Mouse (Mus musculus): ENCODE data around the gene Cnnm1. TPM values are rescaled to one million over a fixed set of nuclear protein-coding genes. Genes with fewer than 3 reads are reported as not detected.

Gene Cnnm1
- polyA plus RNA-seq, 1 experiment from 2014 or later: 0.08 TPM

GRCm38 (mm10) chr19:43530921-43531320, 90.7 kb downstream of the Cnnm1 start:
- Histone ChIP-seq H3K4me3 (ENCODE audit: low read length) (no peak overlapping the region), H3K27me3 (ENCODE audit: control insufficient read depth, insufficient read depth, low read depth, low read length) (peaks cover 10% of the 10 kb centered on the region; the same call in 1 of the 2 replicates), H3K27ac (ENCODE audit: low read length) (no peak overlapping the region), H3K9ac (ENCODE audit: low read length) (no peak overlapping the region), H3K4me1 (replicated peaks; ENCODE audit: control insufficient read depth, insufficient read depth, low read length) (no peaks in the 10 kb centered on the region), H3K9me3 (ENCODE audit: control insufficient read depth, low read length) (no peaks in the 10 kb centered on the region), H3K36me3 (ENCODE audit: control insufficient read depth, insufficient read depth, low read length) (no peaks in the 10 kb centered on the region), H3K4me2 (ENCODE audit: low read depth, low read length) (no peak overlapping the region)
- WGBS: 19% methylated on average over 12 of the region's 12 CpGs
- no peak for ATAC-seq (ENCODE audit: low read depth)

DNA sequence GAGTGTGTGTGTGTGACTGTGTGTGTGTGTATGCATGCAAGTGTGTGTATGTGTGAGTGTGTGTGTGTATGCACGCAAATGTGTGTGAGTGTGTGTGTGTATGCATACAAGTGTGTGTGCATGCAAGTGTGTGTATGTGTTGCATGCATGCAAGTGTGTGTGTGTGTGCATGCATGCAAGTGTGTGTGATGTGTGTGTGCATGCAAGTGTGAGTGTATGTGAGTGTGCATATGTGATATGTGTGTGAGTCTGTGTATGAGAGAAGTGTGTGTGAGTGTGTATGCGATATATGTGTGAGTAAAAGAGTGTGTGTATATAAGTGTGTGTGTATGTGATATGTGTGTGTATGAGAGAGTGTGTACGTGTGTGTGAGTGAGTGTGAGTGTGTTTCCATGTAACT, 95.1 kb downstream of the Cnnm1 start:
- no peak overlapping the region for H3K9ac ChIP-seq (ENCODE audit: low read length)
- H3K27ac ChIP-seq (ENCODE audit: low read length): no peak overlapping the region
- no peak overlapping the region for H3K4me2 ChIP-seq (ENCODE audit: low read depth, low read length)
- no peaks in the 10 kb centered on the region for H3K36me3 ChIP-seq (ENCODE audit: control insufficient read depth, insufficient read depth, low read length)
- no peak for ATAC-seq (ENCODE audit: low read depth)
- H3K4me3 ChIP-seq (ENCODE audit: low read length): no peak overlapping the region
- H3K9me3 ChIP-seq (ENCODE audit: control insufficient read depth, low read length): no peaks in the 10 kb centered on the region
- peaks cover 8% of the 10 kb centered on the region; the same call in 1 of the 2 replicates for H3K27me3 ChIP-seq (ENCODE audit: control insufficient read depth, insufficient read depth, low read depth, low read length)
- WGBS: 89% methylated on average over 3 of the region's 3 CpGs
- H3K4me1 ChIP-seq (replicated peaks; ENCODE audit: control insufficient read depth, insufficient read depth, low read length): no peaks in the 10 kb centered on the region

DNA sequence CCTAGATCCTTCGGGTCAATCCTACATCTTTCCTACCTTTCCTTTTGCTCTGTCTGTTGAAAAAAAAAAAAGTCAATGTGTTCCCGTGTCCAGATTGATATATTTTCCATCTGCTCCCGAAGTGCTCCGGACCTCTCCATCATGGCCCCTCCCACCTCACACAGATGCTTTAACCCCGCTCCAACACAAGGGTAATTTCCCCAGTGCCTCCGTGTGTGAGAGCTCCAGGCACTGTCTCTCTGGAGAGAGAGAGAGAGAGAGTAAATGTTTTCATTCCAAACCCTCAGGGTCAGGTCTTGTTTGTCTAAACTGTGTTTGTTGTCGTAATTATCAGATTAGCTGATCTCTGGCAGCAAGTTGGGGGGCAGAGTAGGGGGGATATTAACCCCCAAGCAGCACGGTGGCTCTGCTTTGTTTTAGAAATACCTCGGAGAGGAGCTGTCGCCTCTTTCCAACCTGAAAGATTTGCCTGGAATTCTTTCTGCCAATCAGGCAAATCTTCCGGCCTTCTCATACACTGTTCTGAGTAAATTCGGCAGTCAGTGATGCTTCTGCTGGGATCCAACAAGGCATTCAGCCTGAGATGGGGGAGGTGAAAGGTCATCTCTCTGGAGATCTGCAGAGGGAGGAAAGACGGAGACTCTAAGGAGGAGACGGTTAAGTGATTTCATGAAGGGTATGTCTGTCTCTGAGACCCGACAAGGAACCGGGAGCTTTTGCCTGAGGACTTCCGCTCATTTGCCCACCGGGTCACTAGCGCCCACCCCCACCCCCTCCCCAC, 106.3 kb downstream of the Cnnm1 start:
- Histone ChIP-seq H3K4me1 (replicated peaks; ENCODE audit: control insufficient read depth, insufficient read depth, low read length) (peaks cover 3% of the 10 kb centered on the region; the same call in 1 of the 2 replicates), H3K36me3 (ENCODE audit: control insufficient read depth, insufficient read depth, low read length) (no peaks in the 10 kb centered on the region), H3K4me2 (ENCODE audit: low read depth, low read length) (peak overlapping the region; percentile 16; the same call in 1 of the 2 replicates), H3K27ac (ENCODE audit: low read length) (no peak overlapping the region), H3K9me3 (ENCODE audit: control insufficient read depth, low read length) (no peaks in the 10 kb centered on the region), H3K9ac (ENCODE audit: low read length) (no peak overlapping the region), H3K4me3 (ENCODE audit: low read length) (no peak overlapping the region), H3K27me3 (ENCODE audit: control insufficient read depth, insufficient read depth, low read depth, low read length) (peaks cover 6% of the 10 kb centered on the region; the same call in 1 of the 2 replicates)
- 0 out of 2 replicates have a peak, but pooled peaks have one; percentile 36 for ATAC-seq (ENCODE audit: low read depth)
- 5% methylated on average over 19 of the region's 19 CpGs for WGBS

Other genes with a start within 250 kb of the Cnnm1 start
- gene Hpse2, start 52.1 kb upstream of the Cnnm1 start, polyA plus RNA-seq (2015; fragmentation: Nextera tagmentation; extraction: Ambion mirVana): 6.0 and 6.3 TPM in 2 replicates
- 26.2 and 26.4 TPM in 2 replicates for gene Got1, start 84.2 kb downstream of the Cnnm1 start, polyA plus RNA-seq (2015; fragmentation: Nextera tagmentation; extraction: Ambion mirVana)
- gene Nkx2-3, start 171.9 kb downstream of the Cnnm1 start, polyA plus RNA-seq (2015; fragmentation: Nextera tagmentation; extraction: Ambion mirVana): not detected in 2 replicates
- gene Slc25a28, start 234.4 kb downstream of the Cnnm1 start, polyA plus RNA-seq (2015; fragmentation: Nextera tagmentation; extraction: Ambion mirVana): 9.1 and 12.2 TPM in 2 replicates
- gene Entpd7, start 249.2 kb downstream of the Cnnm1 start, polyA plus RNA-seq (2015; fragmentation: Nextera tagmentation; extraction: Ambion mirVana): 9.2 and 9.5 TPM in 2 replicates

All from lung, embryonic 16.5 days (tissue).